Mouse (Mus musculus) embryonic facial prominence, embryonic 15.5 days (tissue): ENCODE data around the gene Sdk2. TPM values are rescaled to one million over a fixed set of nuclear protein-coding genes. Genes with fewer than 3 reads are reported as not detected.

Experiments used
- ATAC-seq: fragments of 200-750 bp; cut with Nextera tagmentation; 2 replicates; pipeline ENCODE4 v1.8.0; 2017; ENCODE audit warnings: low read depth, moderate TSS enrichment; ENCODE audit not compliant: insufficient number of reproducible peaks, low FRiP score, low TSS enrichment
- H3K27ac ChIP-seq: fragments of 300-500 bp; sonication (generic); replicated peaks from 2 replicates; pipeline ENCODE4 v1.5.1; 2015; ENCODE audit warnings: mild to moderate bottlenecking, inconsistent platforms
- H3K27me3 ChIP-seq: fragments of 300-500 bp; sonication (generic); 2 replicates; pipeline ENCODE4 v1.6.1; 2015; ENCODE audit warnings: inconsistent platforms
- H3K36me3 ChIP-seq: fragments of 300-500 bp; sonication (generic); 2 replicates; pipeline ENCODE4 v1.6.1; 2015; ENCODE audit warnings: mild to moderate bottlenecking, inconsistent platforms
- H3K4me1 ChIP-seq: fragments of 300-500 bp; sonication (generic); 2 replicates; pipeline ENCODE4 v1.6.1; 2015; ENCODE audit warnings: inconsistent platforms
- H3K4me2 ChIP-seq: fragments of 300-500 bp; sonication (generic); replicated peaks from 2 replicates; pipeline ENCODE4 v1.6.1; 2015; ENCODE audit warnings: mild to moderate bottlenecking, inconsistent platforms
- H3K4me3 ChIP-seq: fragments of 300-500 bp; sonication (generic); replicated peaks from 2 replicates; pipeline ENCODE4 v1.5.1; 2015; ENCODE audit warnings: mild to moderate bottlenecking, inconsistent platforms
- H3K9ac ChIP-seq: fragments of 300-500 bp; sonication (generic); 2 replicates; pipeline ENCODE4 v1.6.1; 2015; ENCODE audit warnings: inconsistent platforms
- H3K9me3 ChIP-seq: fragments of 300-500 bp; sonication (generic); replicated peaks from 2 replicates; pipeline ENCODE4 v1.6.1; 2016; ENCODE audit warnings: inconsistent platforms
- WGBS: fragments of 180-500 bp; shearing (Covaris S2); methylation state at CpG from one replicate; pipeline ENCODE4 v1.1.7; 2015; 5-methylcytosine and 5-hydroxymethylcytosine counted together
- polyA plus RNA-seq: library from polyadenylated mRNA; unstranded; fragments of >200 nt; fragmentation: Nextera tagmentation; extraction: Ambion mirVana; gene quantifications from 2 replicates; pipeline ENCODE4 v1.2.1, GENCODE M21; 2015

Sdk2 gene
- 4.8 and 5.1 TPM in 2 replicates for polyA plus RNA-seq

GRCm38 (mm10) chr11:114066951-114067762, at the start of gene Sdk2:
Sdk2 (minus strand) TSS chr11:114067046.
- H3K4me1 ChIP-seq: peaks cover 52% of the 10 kb centered on the region

GRCm38 (mm10) chr11:114115077-114115476, 48.2 kb upstream of the Sdk2 start:
- Histone ChIP-seq H3K27ac (no peak overlapping the region), H3K9me3 (no peaks in the 10 kb centered on the region), H3K27me3 (no peaks in the 10 kb centered on the region), H3K4me3 (no peak overlapping the region), H3K9ac (no peak overlapping the region), H3K36me3 (no peaks in the 10 kb centered on the region), H3K4me1 (peaks cover 11% of the 10 kb centered on the region), H3K4me2 (no peak overlapping the region)
- ATAC-seq: no peak
- 81% methylated on average over 13 of the region's 13 CpGs for WGBS

More at GRCm38 (mm10) chr11:114066951-114067762, at the start of gene Sdk2:
- Histone ChIP-seq H3K9me3 (no peaks in the 10 kb centered on the region), H3K4me3 (peak within 1 kb of the TSS; percentile 68), H3K27me3 (peaks cover 9% of the 10 kb centered on the region), H3K4me2 (peak within 1 kb of the TSS; percentile 98), H3K36me3 (no peaks in the 10 kb centered on the region), H3K27ac (peak within 1 kb of the TSS; percentile 92), H3K9ac (peak within 1 kb of the TSS; percentile 69)
- WGBS: 3% methylated on average over 50 of the region's 52 CpGs
- ATAC-seq: peak; percentile 80

- no peaks in the 10 kb centered on the region for H3K27me3 ChIP-seq
- H3K9ac ChIP-seq: no peak overlapping the region
- ATAC-seq: no peak
- H3K4me3 ChIP-seq: no peak overlapping the region
- H3K36me3 ChIP-seq: no peaks in the 10 kb centered on the region
- peaks cover 11% of the 10 kb centered on the region for H3K4me1 ChIP-seq
- no peak overlapping the region for H3K4me2 ChIP-seq
- H3K27ac ChIP-seq: no peak overlapping the region
- no peaks in the 10 kb centered on the region for H3K9me3 ChIP-seq
- 54% methylated on average over 12 of the region's 12 CpGs for WGBS
These were observed 47.8 kb upstream of the Sdk2 start for GRCm38 (mm10) chr11:114114674-114115073.

DNA sequence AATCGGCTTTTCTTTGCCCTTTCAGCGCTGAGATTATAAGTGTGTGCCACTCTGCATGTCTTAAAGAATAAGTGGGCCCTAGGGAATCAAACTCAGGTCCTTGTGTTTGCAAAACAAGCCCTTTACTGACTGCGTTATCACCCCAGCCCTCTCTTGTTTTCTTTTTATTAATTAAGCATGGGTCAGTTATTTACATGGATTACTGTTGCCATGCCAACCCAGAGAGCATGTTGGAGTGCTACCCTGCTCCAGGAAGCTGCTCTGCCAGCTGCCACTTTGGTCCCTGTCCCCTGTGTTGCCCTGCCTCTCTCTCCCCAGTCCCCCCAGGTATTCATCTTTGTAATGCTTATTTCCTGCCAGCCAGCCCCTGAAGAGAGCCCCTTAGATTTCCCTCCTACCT, 44.0 kb upstream of the Sdk2 start:
- H3K27ac ChIP-seq: no peak overlapping the region
- no peaks in the 10 kb centered on the region for H3K27me3 ChIP-seq
- no peak for ATAC-seq
- no peak overlapping the region for H3K9ac ChIP-seq
- no peaks in the 10 kb centered on the region for H3K9me3 ChIP-seq
- 59% methylated on average over 3 of the region's 3 CpGs for WGBS
- no peaks in the 10 kb centered on the region for H3K36me3 ChIP-seq
- H3K4me2 ChIP-seq: no peak overlapping the region
- peaks cover 11% of the 10 kb centered on the region for H3K4me1 ChIP-seq
- H3K4me3 ChIP-seq: no peak overlapping the region

DNA sequence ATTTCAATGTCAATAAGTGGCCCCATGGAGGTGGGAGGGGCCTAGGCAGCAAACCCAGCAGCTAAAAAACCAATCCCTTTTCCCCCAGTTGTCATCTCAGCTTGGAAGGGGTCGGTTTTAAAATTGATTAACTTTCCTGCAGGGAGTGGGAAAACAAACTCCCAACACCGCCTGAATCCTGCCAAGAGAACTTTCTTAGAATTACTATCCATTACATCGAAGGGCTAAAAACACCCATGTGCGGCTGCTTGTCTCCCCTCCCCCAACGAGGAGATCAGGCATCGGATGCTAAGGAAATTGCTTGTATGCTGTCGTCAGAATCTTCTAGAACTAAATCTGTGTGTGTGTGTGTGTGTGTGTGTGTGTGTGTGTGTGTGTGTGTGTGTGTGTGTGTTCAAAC, 26.8 kb upstream of the Sdk2 start:
- no peak overlapping the region for H3K9ac ChIP-seq
- H3K9me3 ChIP-seq: no peaks in the 10 kb centered on the region
- H3K4me3 ChIP-seq: no peak overlapping the region
- H3K36me3 ChIP-seq: no peaks in the 10 kb centered on the region
- ATAC-seq: no peak
- no peak overlapping the region for H3K27ac ChIP-seq
- H3K4me1 ChIP-seq: no peaks in the 10 kb centered on the region
- no peaks in the 10 kb centered on the region for H3K27me3 ChIP-seq
- WGBS: 51% methylated on average over 7 of the region's 7 CpGs
- no peak overlapping the region for H3K4me2 ChIP-seq

- WGBS: 58% methylated on average over 7 of the region's 7 CpGs
- H3K27ac ChIP-seq: no peak overlapping the region
- H3K9me3 ChIP-seq: no peaks in the 10 kb centered on the region
- H3K4me1 ChIP-seq: no peaks in the 10 kb centered on the region
- H3K4me3 ChIP-seq: no peak overlapping the region
- no peak overlapping the region for H3K4me2 ChIP-seq
- no peaks in the 10 kb centered on the region for H3K36me3 ChIP-seq
- no peaks in the 10 kb centered on the region for H3K27me3 ChIP-seq
- ATAC-seq: no peak
- H3K9ac ChIP-seq: no peak overlapping the region
These were observed 26.3 kb upstream of the Sdk2 start for GRCm38 (mm10) chr11:114093175-114093574.

- 45% methylated on average over 9 of the region's 9 CpGs for WGBS
These were observed 13.8 kb upstream of the Sdk2 start for GRCm38 (mm10) chr11:114080606-114081005.

DNA sequence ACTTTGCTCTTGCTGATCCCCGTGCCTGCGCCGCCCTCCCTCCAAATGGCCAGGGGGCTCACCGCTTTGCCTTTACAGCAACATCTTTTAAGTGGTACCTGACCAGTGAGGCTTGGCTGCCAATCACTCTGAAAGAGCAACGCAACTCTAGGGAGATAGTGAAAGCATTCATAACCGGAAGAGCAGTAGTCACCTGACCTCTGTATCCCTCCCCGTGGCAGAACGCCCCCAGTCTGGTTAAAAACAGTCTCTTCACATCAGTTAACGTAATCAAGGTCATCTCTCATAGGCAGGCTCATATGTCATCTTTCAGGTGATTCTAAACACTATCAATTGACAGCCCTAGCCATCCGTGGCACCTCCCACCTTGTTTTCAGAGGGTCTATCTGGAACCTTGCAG, 5.8 kb upstream of the Sdk2 start:
- Histone ChIP-seq H3K9me3 (no peaks in the 10 kb centered on the region), H3K4me1 (peaks cover 19% of the 10 kb centered on the region), H3K4me3 (no peak overlapping the region), H3K9ac (no peak overlapping the region), H3K4me2 (no peak overlapping the region), H3K27ac (no peak overlapping the region), H3K27me3 (peaks cover 10% of the 10 kb centered on the region; the same call in 1 of the 2 replicates), H3K36me3 (no peaks in the 10 kb centered on the region)
- 70% methylated on average over 10 of the region's 10 CpGs for WGBS
- no peak for ATAC-seq

More at GRCm38 (mm10) chr11:114080606-114081005, 13.8 kb upstream of the Sdk2 start:
- Histone ChIP-seq H3K9ac (no peak overlapping the region), H3K36me3 (no peaks in the 10 kb centered on the region), H3K4me1 (no peaks in the 10 kb centered on the region), H3K27me3 (no peaks in the 10 kb centered on the region), H3K27ac (0 out of 2 replicates have a peak overlapping the region, but pooled peaks have one; percentile 28), H3K4me2 (no peak overlapping the region), H3K4me3 (no peak overlapping the region), H3K9me3 (no peaks in the 10 kb centered on the region)
- ATAC-seq: no peak

- H3K4me2 ChIP-seq: no peak overlapping the region
- no peaks in the 10 kb centered on the region for H3K36me3 ChIP-seq
- ATAC-seq: no peak
- peaks cover 10% of the 10 kb centered on the region; the same call in 1 of the 2 replicates for H3K27me3 ChIP-seq
- H3K4me1 ChIP-seq: peaks cover 24% of the 10 kb centered on the region
- H3K4me3 ChIP-seq: no peak overlapping the region
- no peak overlapping the region for H3K27ac ChIP-seq
- H3K9ac ChIP-seq: no peak overlapping the region
- no peaks in the 10 kb centered on the region for H3K9me3 ChIP-seq
- 21% methylated on average over 8 of the region's 8 CpGs for WGBS
These were observed 5.2 kb upstream of the Sdk2 start for GRCm38 (mm10) chr11:114071998-114072397.

DNA sequence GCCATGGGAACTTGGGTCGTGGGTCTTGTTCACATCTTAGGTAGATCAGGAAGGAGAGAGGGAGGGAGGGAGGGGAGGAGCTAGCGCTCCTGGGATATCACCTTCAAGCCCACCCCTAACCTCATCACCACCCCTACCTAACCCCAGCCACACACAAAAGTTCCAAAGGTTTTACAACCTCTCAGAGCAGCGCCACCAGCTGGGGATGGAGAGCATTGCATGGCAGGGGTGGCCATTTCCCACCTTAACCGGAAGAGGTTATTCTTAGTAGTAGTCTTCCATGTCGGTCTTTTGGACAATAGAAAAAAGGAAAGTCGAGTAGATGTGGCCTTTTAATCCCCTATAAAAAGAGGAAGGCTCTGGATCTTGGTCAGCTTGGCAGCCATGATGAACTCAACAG, 4.0 kb upstream of the Sdk2 start:
- Histone ChIP-seq H3K36me3 (no peaks in the 10 kb centered on the region), H3K9ac (no peak overlapping the region), H3K27me3 (peaks cover 10% of the 10 kb centered on the region; the same call in 1 of the 2 replicates), H3K4me1 (peaks cover 30% of the 10 kb centered on the region), H3K4me2 (no peak overlapping the region), H3K9me3 (no peaks in the 10 kb centered on the region), H3K4me3 (no peak overlapping the region), H3K27ac (no peak overlapping the region)
- WGBS: 67% methylated on average over 6 of the region's 6 CpGs
- no peak for ATAC-seq

GRCm38 (mm10) chr11:114070131-114070530, 3.3 kb upstream of the Sdk2 start:
- no peak overlapping the region for H3K4me2 ChIP-seq
- WGBS: 64% methylated on average over 8 of the region's 8 CpGs
- no peak for ATAC-seq

More at GRCm38 (mm10) chr11:114070131-114070530, 3.3 kb upstream of the Sdk2 start:
- H3K27ac ChIP-seq: no peak overlapping the region
- H3K9ac ChIP-seq: no peak overlapping the region
- no peak overlapping the region for H3K4me3 ChIP-seq
- peaks cover 37% of the 10 kb centered on the region for H3K4me1 ChIP-seq
- H3K27me3 ChIP-seq: peaks cover 10% of the 10 kb centered on the region
- no peaks in the 10 kb centered on the region for H3K9me3 ChIP-seq
- no peaks in the 10 kb centered on the region for H3K36me3 ChIP-seq
